Mouse (Mus musculus): ENCODE results near the gene Unc80. TPM values are rescaled to one million over a fixed set of nuclear protein-coding genes. Genes with fewer than 3 reads are reported as not detected.

Unc80 gene
- polyA plus RNA-seq (2017; shearing (Covaris generic)) = 1 to 10 TPM in 1 of 2 experiments, not detected in 1; 1.0 TPM

DNA sequence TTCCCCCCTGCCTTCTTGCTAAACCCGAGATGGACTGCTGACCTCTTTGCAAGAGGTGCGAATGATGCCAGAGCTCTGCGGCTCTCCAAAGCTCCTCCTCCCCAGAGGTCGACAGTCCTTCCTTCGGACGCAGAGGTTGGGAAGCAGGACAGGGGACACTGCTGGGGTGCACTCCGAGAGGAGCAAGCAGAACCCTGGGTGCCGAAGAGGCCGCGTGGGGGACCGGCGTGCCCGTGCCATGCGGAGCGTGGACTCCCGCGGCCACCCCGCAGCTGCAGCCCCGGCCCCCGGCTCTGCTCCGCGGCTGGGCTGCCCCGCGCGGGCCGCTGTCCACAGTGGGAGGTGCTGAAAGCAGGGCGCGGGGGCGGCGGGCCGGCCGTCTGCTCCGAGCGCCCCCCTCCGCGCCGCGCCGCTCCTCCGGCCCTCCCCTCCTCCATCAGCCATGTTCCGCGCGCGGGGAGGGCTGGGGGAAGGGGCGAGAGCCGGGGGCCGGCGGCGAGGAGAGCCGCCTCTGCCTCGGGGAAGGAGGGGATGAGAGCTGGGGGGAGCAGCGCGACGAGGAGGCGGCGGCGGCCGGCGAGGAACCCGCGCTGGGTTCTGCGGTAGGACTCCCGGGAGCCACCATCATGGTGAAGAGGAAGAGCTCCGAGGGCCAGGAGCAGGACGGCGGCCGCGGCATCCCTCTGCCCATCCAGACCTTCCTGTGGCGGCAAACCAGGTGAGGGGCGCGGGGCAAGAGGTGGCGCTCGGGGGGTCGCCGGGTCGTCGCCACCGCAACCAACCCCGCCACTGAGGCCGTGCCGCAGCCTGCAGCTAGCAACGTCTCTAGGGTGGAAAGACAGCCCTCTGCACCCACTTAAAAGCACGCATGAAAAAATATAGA is at the start of gene Unc80:
Unc80 (plus strand) TSS at position 547 of the 883 bp plus-strand sequence.

DNA sequence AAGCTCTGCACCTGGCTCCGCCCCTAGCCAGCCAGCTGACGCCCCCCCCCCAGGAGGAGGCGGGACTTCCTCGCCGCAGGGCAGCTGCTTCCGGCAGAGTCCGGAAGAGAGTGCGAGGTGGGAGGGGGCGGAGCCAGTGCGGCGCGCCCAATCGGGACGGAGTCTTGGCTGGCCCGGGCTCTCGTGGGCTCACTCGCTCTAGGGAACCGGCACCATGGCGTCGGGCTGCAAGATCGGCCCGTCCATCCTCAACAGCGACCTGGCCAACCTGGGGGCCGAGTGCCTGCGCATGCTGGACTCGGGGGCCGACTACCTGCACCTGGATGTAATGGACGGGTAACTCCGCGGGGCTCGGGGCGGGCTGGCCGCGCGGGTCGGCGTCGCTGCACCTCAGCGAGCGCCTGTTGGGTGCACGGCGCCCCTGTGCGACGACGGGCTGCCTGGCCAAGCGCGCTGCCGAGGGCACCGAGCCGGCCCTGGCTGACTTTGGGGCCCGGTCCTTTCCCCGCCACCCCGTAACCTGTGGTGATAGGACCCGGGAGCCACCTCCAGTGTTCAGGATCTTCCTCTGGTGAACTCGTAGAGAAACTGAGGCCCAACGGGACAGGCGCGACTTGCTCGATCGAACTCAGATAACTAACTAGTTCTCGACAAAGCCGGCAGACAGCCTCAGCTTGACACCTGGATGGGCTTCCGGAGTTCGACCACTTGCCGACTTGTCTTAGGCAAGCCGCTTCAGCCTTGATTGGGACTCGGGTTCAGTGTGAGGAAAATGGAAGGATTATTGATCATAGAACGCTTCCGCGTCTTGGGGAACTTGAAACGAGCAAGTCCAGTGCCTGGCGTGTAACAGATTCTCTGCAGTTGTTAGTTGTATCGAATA is 232.8 kb downstream of the Unc80 start, which contains the start of gene Rpe:
Rpe (plus strand) TSS at position 139 of the 883 bp plus-strand sequence.

Other genes starting within 250 kb of the Unc80 start
- gene Rpe, start 232.5 kb downstream of the Unc80 start, polyA plus RNA-seq (2017; shearing (Covaris generic)) = 10 to 100 TPM; 50.4 to 57.4 TPM

Data from activated CD4-positive, CD25-positive, alpha-beta regulatory T cell (primary cell).